Mouse (Mus musculus): Measurements from ENCODE around the gene Thbs1.

DNA sequence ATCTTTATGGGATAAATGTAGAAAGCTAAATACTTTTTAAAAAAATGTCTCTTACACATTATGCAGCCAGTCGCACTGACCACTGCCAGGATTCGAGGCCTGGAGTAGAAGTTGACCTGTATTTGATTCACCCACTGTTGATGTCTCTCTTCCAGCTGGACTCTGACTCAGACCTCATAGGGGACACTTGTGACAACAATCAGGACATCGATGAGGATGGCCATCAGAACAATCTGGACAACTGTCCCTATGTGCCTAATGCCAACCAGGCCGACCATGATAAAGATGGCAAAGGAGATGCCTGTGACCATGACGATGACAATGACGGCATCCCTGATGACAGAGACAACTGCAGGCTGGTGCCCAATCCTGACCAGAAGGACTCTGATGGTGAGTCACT lies 10.6 kb downstream of the Thbs1 start:
- TF ChIP-seq POLR2A (IDR thresholded peaks at IDR 0.05; ENCODE audit: borderline replicate concordance, insufficient read depth, low read length) (no peak), CTCF (IDR thresholded peaks at IDR 0.05; ENCODE audit: borderline replicate concordance, insufficient read depth, low read depth, low read length) (no peak)

All from cerebellum, adult 2 months (tissue).